Mouse (Mus musculus) limb, embryonic 10.5 days (tissue): ENCODE measurements around the gene Lrmda. TPM values are rescaled to one million over a fixed set of nuclear protein-coding genes. Genes with fewer than 3 reads are reported as not detected.

Experiments
- DNase-seq: peaks from one replicate; pipeline ENCODE4 v3.0.0-alpha.2; 2017; ENCODE audit warnings: low spot score
- H3K27ac ChIP-seq: fragments of 300-500 bp; sonication (generic); 2 replicates; pipeline ENCODE4 v1.5.1; 2016; ENCODE audit warnings: mild to moderate bottlenecking
- H3K27me3 ChIP-seq: fragments of 300-500 bp; sonication (generic); 2 replicates; pipeline ENCODE4 v1.6.1; 2016; ENCODE audit warnings: low read depth, mild to moderate bottlenecking; ENCODE audit not compliant: poor library complexity, severe bottlenecking
- H3K36me3 ChIP-seq: fragments of 300-500 bp; sonication (generic); 2 replicates; pipeline ENCODE4 v1.6.1; 2016; ENCODE audit warnings: mild to moderate bottlenecking, moderate library complexity
- H3K4me1 ChIP-seq: fragments of 300-500 bp; sonication (generic); 2 replicates; pipeline ENCODE4 v1.6.1; 2016
- H3K4me3 ChIP-seq: fragments of 300-500 bp; sonication (generic); 2 replicates; pipeline ENCODE4 v1.5.1; 2016; ENCODE audit warnings: mild to moderate bottlenecking, moderate library complexity
- H3K9me3 ChIP-seq: fragments of 300-500 bp; sonication (generic); replicated peaks from 2 replicates; pipeline ENCODE4 v1.6.1; 2016; ENCODE audit warnings: mild to moderate bottlenecking
- WGBS: fragments of 180-500 bp; shearing (Covaris S2); methylation state at CpG from one replicate; pipeline ENCODE4 v1.1.7; 2016; 5-methylcytosine and 5-hydroxymethylcytosine counted together
- polyA plus RNA-seq: library from polyadenylated mRNA; unstranded; fragments of >200 nt; fragmentation: Nextera tagmentation; extraction: Ambion mirVana; gene quantifications from 2 replicates; pipeline ENCODE4 v1.2.1, GENCODE M21; 2016

Gene Lrmda
- polyA plus RNA-seq, 1 experiment from 2014 or later = 0.48 TPM

DNA sequence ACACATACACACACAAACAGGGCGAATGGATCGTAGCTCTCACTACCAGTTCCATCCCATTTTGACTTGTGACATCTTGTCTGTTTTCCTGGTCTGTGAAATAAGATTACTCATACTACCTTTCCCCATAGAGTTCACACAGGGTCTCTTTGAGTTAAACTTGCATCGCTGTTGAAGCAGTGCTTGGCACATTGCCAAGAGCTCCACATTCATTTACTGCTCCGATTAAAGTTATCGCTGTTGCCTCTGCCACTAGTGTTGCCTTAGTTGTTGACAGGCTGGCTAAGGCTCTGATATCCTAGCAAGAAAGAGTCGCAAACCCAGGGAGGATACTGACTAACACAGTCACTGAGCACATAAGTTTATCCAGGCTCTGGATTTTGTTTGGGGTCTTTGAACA lies 675.9 kb downstream of the Lrmda start:
- 78% methylated on average over 6 of the region's 6 CpGs for WGBS
- Histone ChIP-seq H3K27me3 (peaks cover 14% of the 10 kb centered on the region; the same call in 1 of the 2 replicates), H3K4me1 (peaks cover 19% of the 10 kb centered on the region), H3K27ac (no peak overlapping the region), H3K4me3 (no peak overlapping the region), H3K36me3 (no peaks in the 10 kb centered on the region), H3K9me3 (no peaks in the 10 kb centered on the region)
- DNase-seq = peak; percentile 51

DNA sequence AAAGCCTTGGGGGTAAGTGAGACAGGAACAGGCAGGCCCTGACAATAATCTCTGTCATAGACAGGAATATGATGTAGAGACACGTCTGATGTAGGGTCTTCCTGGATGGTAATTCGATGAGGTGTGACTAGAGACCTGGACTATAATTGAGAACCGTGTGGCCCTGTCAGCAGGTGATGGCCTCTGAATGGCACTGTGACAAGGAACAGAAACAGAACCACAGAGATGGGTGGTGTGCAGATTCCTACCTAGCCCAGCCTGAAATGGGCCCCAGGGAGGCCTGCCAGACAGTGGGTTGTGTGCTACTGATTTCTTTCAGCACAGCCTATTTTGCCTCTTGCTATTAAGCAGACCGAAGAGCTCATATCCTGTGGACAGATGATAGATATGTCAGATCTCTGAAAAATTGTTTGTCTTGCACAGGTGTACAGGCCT lies 676.4 kb downstream of the Lrmda start:
- no peaks in the 10 kb centered on the region for H3K36me3 ChIP-seq
- H3K27me3 ChIP-seq = peaks cover 14% of the 10 kb centered on the region; the same call in 1 of the 2 replicates
- WGBS = 43% methylated on average over 4 of the region's 4 CpGs
- peak; percentile 34 for DNase-seq
- no peak overlapping the region for H3K4me3 ChIP-seq
- H3K27ac ChIP-seq = no peak overlapping the region
- no peaks in the 10 kb centered on the region for H3K9me3 ChIP-seq
- H3K4me1 ChIP-seq = peaks cover 19% of the 10 kb centered on the region

DNA sequence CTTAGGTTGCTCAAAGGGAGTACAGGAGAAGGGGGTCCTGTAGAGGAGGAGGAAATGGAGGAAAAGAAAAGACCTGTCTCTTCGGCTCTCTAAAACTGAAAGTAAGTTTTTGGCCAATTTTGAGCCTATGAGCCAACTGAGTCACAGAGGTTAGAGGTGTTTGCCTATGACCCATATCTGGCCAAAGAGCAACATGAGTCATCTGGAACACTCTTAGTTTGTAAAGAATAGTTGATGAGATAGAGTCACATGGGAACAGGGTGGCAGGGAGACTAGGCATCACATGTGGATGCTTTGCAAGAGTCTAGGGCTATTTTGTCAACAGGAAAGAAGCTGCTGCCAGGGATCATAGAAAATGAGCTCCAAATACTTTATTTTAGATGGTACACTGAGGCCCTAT lies 680.7 kb downstream of the Lrmda start:
- no peak overlapping the region for H3K27ac ChIP-seq
- peaks cover 23% of the 10 kb centered on the region for H3K4me1 ChIP-seq
- no peaks in the 10 kb centered on the region for H3K9me3 ChIP-seq
- no peaks in the 10 kb centered on the region for H3K27me3 ChIP-seq
- WGBS = 97% methylated on average over 1 of the region's 1 CpGs
- no peaks in the 10 kb centered on the region for H3K36me3 ChIP-seq
- no peak for DNase-seq
- no peak overlapping the region for H3K4me3 ChIP-seq

DNA sequence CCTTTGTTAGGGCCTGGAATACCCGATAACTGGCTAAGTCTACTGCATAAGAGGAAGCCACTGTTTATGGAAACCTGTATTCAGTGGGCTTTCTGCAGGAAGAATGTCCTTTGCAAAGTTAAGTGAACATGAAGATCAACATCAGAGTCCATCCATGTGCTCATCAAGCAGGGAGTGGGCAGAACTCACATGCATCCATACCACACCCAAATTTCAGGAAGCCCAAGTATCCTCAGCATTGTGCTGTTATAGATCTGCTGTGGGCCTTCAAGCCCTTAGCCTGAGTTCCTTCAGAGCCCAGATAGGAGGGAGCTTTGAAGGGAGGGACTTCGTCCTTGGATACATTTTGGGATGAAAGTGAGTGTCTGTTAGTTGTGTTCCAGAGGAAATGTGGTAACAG lies 681.2 kb downstream of the Lrmda start:
- H3K27me3 ChIP-seq = no peaks in the 10 kb centered on the region
- peaks cover 23% of the 10 kb centered on the region for H3K4me1 ChIP-seq
- DNase-seq = no peak
- H3K9me3 ChIP-seq = no peaks in the 10 kb centered on the region
- WGBS = 89% methylated on average over 2 of the region's 2 CpGs
- H3K27ac ChIP-seq = no peak overlapping the region
- H3K4me3 ChIP-seq = no peak overlapping the region
- no peaks in the 10 kb centered on the region for H3K36me3 ChIP-seq

DNA sequence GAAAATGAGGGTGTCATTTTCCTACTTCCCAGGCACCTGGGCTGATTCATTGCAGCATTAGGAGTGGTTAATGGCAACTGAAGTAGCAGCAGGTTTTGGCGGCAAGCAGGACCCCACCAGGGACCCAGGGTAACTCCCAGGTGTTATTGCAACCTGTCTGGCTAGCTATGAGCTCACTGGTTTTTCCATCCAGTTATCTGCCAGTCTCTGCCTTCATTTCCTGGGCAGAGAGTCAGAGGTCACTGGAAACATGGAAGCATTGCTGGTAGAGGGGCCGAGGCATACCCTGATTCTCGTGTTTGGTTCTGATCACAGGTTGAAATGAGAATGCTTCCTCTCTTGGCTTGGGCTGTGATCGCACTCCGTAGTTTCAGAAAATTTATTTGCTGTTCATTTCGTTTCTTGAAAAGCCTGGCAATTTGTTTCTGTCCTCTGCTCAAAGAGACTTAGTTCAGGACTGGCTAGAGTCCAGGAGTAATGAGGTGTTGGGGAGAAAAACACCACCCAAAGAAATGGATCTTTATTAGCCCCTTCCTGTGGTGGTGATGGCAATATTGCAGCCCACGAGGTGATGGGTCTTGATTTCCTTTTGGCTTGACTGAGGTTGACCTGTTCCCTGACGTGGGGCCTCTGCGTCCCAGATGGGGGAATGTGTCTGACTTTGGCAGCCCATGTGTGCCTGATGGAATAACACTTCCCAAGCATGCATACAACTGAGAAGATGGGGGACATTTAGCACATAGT lies 688.6 kb downstream of the Lrmda start:
- H3K4me3 ChIP-seq = no peak overlapping the region
- H3K9me3 ChIP-seq = no peaks in the 10 kb centered on the region
- WGBS = 22% methylated on average over 9 of the region's 9 CpGs
- no peaks in the 10 kb centered on the region for H3K36me3 ChIP-seq
- 0 out of 2 replicates have a peak overlapping the region, but pooled peaks have one; percentile 46 for H3K27ac ChIP-seq
- H3K27me3 ChIP-seq = peaks cover 9% of the 10 kb centered on the region
- peak; percentile 72 for DNase-seq
- H3K4me1 ChIP-seq = peaks cover 68% of the 10 kb centered on the region

DNA sequence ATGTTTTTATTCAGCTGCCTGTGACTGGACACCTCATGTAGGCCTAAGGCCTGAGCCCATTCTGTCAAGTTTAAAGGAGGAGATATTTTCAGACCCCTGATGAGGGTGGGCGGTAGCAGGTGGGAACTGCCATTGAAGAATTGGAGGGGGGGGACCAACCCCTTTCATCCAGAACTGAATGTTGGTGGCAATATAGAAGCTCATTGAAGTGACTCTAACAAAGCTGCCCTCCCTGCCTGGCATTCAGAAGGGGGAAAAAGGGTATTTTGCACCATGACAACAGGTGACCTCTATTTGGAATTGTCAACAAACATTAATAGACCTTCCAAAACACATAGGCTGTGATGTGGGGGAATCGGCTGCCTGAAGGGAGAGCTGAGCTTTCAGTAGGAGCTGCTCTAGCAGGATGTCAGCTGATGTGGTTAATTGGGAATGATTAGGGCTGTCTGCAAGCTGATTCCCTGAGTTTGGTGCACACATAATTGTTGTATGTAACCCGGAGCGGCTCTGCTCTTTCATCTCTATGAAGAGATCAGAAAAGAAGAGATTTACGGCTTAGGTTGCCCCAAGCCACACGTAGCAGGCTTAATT lies 690.7 kb downstream of the Lrmda start:
- peaks cover 24% of the 10 kb centered on the region for H3K27me3 ChIP-seq
- 20% methylated on average over 6 of the region's 6 CpGs for WGBS
- peak; percentile 55 for DNase-seq
- no peaks in the 10 kb centered on the region for H3K9me3 ChIP-seq
- no peak overlapping the region for H3K4me3 ChIP-seq
- peaks cover 59% of the 10 kb centered on the region for H3K4me1 ChIP-seq
- H3K36me3 ChIP-seq = no peaks in the 10 kb centered on the region
- H3K27ac ChIP-seq = peak overlapping the region; percentile 0; the same call in 1 of the 2 replicates

DNA sequence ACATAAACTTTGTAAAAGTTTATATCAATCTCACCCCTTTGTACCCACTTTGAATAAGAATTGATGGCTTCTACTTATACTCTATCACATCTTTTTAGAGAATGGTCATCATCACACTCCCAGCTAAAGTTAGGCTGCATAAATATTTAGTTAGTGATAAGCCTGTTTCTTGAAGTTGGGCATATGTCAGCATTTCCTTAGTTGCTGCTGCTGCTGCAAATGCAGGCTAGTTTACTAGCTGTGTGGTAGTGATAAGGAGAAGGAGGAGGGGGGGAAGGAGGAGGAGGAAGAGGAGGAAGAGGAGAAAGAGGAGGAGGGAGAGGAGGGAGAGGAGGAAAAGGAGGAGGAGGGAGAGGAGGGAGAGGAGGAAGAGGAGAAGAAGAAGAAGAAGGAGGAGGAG lies 692.9 kb downstream of the Lrmda start:
- Histone ChIP-seq H3K4me1 (peaks cover 49% of the 10 kb centered on the region), H3K9me3 (no peaks in the 10 kb centered on the region), H3K4me3 (no peak overlapping the region), H3K36me3 (no peaks in the 10 kb centered on the region), H3K27me3 (peaks cover 24% of the 10 kb centered on the region), H3K27ac (no peak overlapping the region)
- DNase-seq = no peak

DNA sequence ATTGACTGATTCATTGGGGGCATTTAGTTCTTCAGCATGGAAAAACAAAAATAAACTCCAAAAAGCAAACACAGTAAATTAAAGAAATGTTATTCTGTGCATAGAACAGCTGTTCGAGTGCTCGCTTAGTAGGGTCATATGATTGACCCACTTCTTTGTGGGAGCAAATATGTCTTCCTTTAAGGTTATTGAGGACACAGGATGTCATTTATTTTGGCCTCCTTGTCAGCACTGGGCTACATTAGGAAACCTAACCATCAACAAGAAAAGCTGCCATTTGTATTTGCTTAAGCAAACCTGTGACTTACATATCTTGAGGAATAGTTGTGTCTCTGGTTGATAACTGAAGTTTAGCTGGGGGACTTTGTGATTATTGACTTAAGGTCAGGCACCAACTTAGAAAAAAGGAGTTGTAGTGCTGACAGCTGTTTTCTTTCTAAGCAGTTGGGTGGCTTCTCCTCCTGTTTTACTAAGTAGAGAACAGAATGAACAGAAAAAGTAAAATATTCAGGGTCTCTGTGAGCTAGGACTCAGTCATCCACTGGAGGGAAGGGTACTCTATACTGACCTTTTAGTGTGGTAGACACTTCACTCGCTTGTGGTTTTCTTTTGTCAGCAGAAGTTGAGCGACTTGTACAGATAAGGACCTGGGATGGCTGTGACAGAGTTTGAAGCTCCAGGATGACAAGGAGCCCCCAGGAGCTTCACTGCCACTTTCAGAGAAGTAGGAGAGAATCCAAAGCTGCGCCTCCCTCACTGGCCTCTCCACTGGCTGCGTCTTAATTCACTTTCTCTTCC lies 696.3 kb downstream of the Lrmda start:
- WGBS = 75% methylated on average over 6 of the region's 6 CpGs
- Histone ChIP-seq H3K9me3 (no peaks in the 10 kb centered on the region), H3K36me3 (no peaks in the 10 kb centered on the region), H3K4me3 (no peak overlapping the region), H3K4me1 (peaks cover 18% of the 10 kb centered on the region), H3K27ac (no peak overlapping the region), H3K27me3 (peaks cover 24% of the 10 kb centered on the region)
- no peak for DNase-seq

DNA sequence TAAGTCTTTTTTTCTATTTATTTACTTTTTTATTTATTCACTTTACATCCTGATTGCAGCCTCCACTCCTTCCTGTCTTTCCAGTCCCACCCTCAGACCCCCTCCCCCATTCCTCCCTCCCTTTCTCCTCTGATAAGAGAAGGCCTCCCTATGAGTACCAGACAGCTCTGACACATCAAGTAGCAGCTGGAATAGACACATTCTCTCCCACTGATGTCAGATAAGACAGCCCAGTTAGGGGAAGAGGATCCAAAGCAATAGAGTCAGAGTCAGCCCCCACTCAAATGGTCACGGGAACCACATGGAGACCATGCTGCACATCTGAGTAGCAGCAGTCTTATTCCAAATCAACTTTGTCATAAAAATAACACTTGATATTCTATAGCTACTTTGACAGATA lies 700.5 kb downstream of the Lrmda start:
- 94% methylated on average over 1 of the region's 1 CpGs for WGBS
- DNase-seq = no peak
- H3K36me3 ChIP-seq = no peaks in the 10 kb centered on the region
- peaks cover 22% of the 10 kb centered on the region for H3K4me1 ChIP-seq
- H3K27ac ChIP-seq = no peak overlapping the region
- H3K4me3 ChIP-seq = no peak overlapping the region
- no peaks in the 10 kb centered on the region for H3K27me3 ChIP-seq
- no peaks in the 10 kb centered on the region for H3K9me3 ChIP-seq

DNA sequence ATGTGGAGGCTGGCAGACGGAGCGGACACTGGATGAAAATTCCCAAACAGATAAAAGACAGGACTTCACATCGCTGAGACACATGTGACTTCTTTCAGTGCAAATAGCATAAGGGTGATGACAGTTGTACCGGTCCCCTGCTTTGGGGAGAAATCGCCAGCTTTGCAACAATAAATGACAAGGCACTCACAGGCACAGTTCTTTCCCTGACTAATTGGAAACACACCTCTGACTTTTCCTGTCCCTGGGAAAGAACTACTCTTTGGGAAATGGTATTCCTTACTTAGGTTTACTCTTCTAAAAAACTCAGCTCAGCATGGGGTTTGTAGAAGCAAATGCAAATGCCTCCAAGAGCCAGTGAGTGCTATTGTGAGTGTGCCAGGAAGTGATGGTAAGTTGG lies 702.3 kb downstream of the Lrmda start:
- H3K4me1 ChIP-seq = peaks cover 18% of the 10 kb centered on the region
- H3K36me3 ChIP-seq = no peaks in the 10 kb centered on the region
- peak overlapping the region; percentile 37 for H3K4me3 ChIP-seq
- H3K27me3 ChIP-seq = no peaks in the 10 kb centered on the region
- H3K27ac ChIP-seq = peak overlapping the region; percentile 72
- DNase-seq = peak; percentile 50
- WGBS = 18% methylated on average over 5 of the region's 5 CpGs
- no peaks in the 10 kb centered on the region for H3K9me3 ChIP-seq

DNA sequence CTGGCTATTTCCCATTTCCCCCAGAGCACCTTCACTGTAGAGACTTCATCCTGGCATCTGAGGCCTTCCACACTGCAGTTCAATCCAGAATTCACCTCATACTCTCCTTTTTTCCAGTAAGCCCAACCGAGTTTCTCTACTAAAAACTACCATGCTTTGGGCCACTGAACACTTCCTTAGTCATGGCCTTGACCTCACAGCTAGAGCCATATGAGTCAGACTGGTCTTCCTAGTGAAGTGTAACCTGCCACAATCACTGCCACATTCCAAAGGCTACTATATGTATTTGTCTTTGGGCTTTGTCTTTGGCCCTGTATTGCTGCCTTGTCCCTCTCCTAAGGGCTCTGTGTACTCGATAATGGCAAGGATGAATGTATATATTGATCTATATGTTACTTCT lies 708.0 kb downstream of the Lrmda start:
- Histone ChIP-seq H3K36me3 (no peaks in the 10 kb centered on the region), H3K27ac (no peak overlapping the region), H3K4me1 (no peaks in the 10 kb centered on the region; the same call in 1 of the 2 replicates), H3K4me3 (no peak overlapping the region), H3K27me3 (0 out of 2 replicates have a peak, but pooled peaks cover 3% of the 10 kb centered on the region), H3K9me3 (no peaks in the 10 kb centered on the region)
- WGBS = 85% methylated on average over 2 of the region's 2 CpGs
- DNase-seq = peak; percentile 16

DNA sequence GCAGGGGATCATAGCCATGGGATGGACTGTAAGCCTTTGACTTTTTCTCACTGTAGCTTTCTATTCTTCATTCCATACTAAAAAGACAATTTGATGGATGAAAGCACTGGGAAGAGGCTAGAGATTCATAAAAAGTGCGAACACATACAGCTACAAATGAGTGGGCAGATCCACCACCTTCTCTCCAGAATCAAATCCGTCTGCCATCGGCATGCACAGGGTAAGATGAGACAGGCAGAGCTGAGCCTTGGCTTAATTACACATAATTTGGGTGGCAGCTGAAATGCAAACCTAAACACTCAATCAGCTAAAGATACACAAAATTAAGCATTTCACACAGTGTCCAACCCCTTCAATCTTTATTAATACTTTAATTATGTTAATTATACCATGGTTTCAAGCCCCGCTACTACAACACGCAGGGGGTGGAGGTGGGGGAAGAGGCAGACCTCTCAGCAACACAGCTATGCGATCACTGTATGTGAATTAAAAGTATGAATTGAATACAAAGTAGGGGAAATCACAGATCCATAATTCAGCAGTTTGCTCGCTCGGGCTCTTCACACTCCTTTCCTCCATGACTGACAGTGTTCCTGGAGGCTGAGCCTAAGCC lies 709.2 kb downstream of the Lrmda start:
- Histone ChIP-seq H3K4me1 (no peaks in the 10 kb centered on the region; the same call in 1 of the 2 replicates), H3K36me3 (no peaks in the 10 kb centered on the region), H3K27ac (no peak overlapping the region), H3K4me3 (no peak overlapping the region), H3K9me3 (no peaks in the 10 kb centered on the region), H3K27me3 (0 out of 2 replicates have a peak, but pooled peaks cover 3% of the 10 kb centered on the region)
- DNase-seq = peak; percentile 9
- WGBS = 83% methylated on average over 8 of the region's 8 CpGs
